Mouse (Mus musculus): ENCODE measurements at regions not wholly inside any gene's neighbourhood (a gene's known extent, or its start where the extent isn't known, plus 50 kb on each side); places are given as distances from the start of the nearest gene placed in this dataset.

GRCm38 (mm10) chr6:94818220-94818619 lies 118.3 kb upstream of the Lrig1 start:
- DNase-seq (ENCODE audit: low spot score in 2 of 2) = no peak

- no peak for DNase-seq (ENCODE audit: low spot score in 2 of 2)
These were observed 116.2 kb upstream of the Lrig1 start for GRCm38 (mm10) chr6:94816161-94816560.

GRCm38 (mm10) chr6:94814711-94815110 lies 114.8 kb upstream of the Lrig1 start:
- no peak for DNase-seq (ENCODE audit: low spot score in 2 of 2)

GRCm38 (mm10) chr6:94813481-94814148 lies 113.7 kb upstream of the Lrig1 start:
- DNase-seq (ENCODE audit: low spot score in 2 of 2) = no peak

- no peak for DNase-seq (ENCODE audit: low spot score in 2 of 2)
These were observed 111.9 kb upstream of the Lrig1 start for GRCm38 (mm10) chr6:94811846-94812245.

GRCm38 (mm10) chr6:94807216-94807615 lies 107.3 kb upstream of the Lrig1 start:
- no peak for DNase-seq (ENCODE audit: low spot score in 2 of 2)

- DNase-seq (ENCODE audit: low spot score in 2 of 2) = no peak
These were observed 106.7 kb upstream of the Lrig1 start for GRCm38 (mm10) chr6:94806481-94807160.

GRCm38 (mm10) chr6:94805685-94806084 lies 105.7 kb upstream of the Lrig1 start:
- DNase-seq (ENCODE audit: low spot score in 2 of 2) = no peak

GRCm38 (mm10) chr6:94804284-94804815 lies 104.4 kb upstream of the Lrig1 start:
- no peak for DNase-seq (ENCODE audit: low spot score in 2 of 2)

- no peak for DNase-seq (ENCODE audit: low spot score in 2 of 2)
These were observed 101.1 kb upstream of the Lrig1 start for GRCm38 (mm10) chr6:94801039-94801438.

GRCm38 (mm10) chr6:94798545-94799211 lies 98.7 kb upstream of the Lrig1 start:
- no peak for DNase-seq (ENCODE audit: low spot score in 2 of 2)

- no peak for DNase-seq (ENCODE audit: low spot score in 2 of 2)
These were observed 95.5 kb upstream of the Lrig1 start for GRCm38 (mm10) chr6:94795442-94795841.

GRCm38 (mm10) chr6:94793555-94793954 lies 93.6 kb upstream of the Lrig1 start:
- no peak for DNase-seq (ENCODE audit: low spot score in 2 of 2)

GRCm38 (mm10) chr6:94792312-94792711 lies 92.4 kb upstream of the Lrig1 start:
- DNase-seq (ENCODE audit: low spot score in 2 of 2) = no peak

GRCm38 (mm10) chr6:94789308-94789763 lies 89.4 kb upstream of the Lrig1 start:
- no peak for DNase-seq (ENCODE audit: low spot score in 2 of 2)

- no peak for DNase-seq (ENCODE audit: low spot score in 2 of 2)
These were observed 83.5 kb upstream of the Lrig1 start for GRCm38 (mm10) chr6:94783471-94783870.

GRCm38 (mm10) chr6:94780621-94781020 lies 80.7 kb upstream of the Lrig1 start:
- no peak for DNase-seq (ENCODE audit: low spot score in 2 of 2)

- no peak for DNase-seq (ENCODE audit: low spot score in 2 of 2)
These were observed 79.9 kb upstream of the Lrig1 start for GRCm38 (mm10) chr6:94779854-94780253.

GRCm38 (mm10) chr6:94779213-94779612 lies 79.3 kb upstream of the Lrig1 start:
- DNase-seq (ENCODE audit: low spot score in 2 of 2) = no peak

GRCm38 (mm10) chr6:94778797-94779196 lies 78.8 kb upstream of the Lrig1 start:
- no peak for DNase-seq (ENCODE audit: low spot score in 2 of 2)

- no peak for DNase-seq (ENCODE audit: low spot score in 2 of 2)
These were observed 76.6 kb upstream of the Lrig1 start for GRCm38 (mm10) chr6:94776585-94776984.

- no peak for DNase-seq (ENCODE audit: low spot score in 2 of 2)
These were observed 74.9 kb upstream of the Lrig1 start for GRCm38 (mm10) chr6:94774871-94775270.
